Mouse (Mus musculus): ENCODE measurements around the gene Btbd7.

DNA sequence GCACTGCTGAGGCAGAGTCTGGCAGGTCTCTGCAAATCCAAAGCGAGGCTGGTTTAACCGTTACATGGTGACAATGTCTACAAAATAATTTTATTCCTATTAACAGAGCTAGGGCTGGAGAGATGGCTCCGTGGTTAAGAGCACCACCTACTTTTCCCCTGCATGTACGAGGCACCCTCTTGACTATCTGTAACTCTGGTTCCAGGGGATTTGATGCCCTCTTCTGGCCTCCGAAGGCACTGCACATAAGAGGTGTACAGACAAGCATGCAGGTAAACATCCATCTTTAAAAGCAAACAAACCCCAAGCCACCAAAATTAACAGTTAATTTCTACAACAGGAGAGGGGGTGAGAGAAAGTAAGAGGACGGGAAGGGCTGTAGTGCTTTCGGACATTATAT lies 122.0 kb downstream of the Btbd7 start:
- TF ChIP-seq CTCF (IDR thresholded peaks at IDR 0.05): peak; percentile 71
- no peak for TF ChIP-seq EP300 (IDR thresholded peaks at IDR 0.05)

All from lung, postnatal 0 days (tissue).